Mouse (Mus musculus) 3134 (cell line): ENCODE results near the gene Ncor2.

Experiments used
- DNase-seq: peaks from one replicate; pipeline ENCODE4 v3.0.0-alpha.2; 2011; ENCODE audit warnings: low spot score; ENCODE audit not compliant: insufficient read length; ENCODE audit errors: extremely low read depth

The Ncor2 gene

DNA sequence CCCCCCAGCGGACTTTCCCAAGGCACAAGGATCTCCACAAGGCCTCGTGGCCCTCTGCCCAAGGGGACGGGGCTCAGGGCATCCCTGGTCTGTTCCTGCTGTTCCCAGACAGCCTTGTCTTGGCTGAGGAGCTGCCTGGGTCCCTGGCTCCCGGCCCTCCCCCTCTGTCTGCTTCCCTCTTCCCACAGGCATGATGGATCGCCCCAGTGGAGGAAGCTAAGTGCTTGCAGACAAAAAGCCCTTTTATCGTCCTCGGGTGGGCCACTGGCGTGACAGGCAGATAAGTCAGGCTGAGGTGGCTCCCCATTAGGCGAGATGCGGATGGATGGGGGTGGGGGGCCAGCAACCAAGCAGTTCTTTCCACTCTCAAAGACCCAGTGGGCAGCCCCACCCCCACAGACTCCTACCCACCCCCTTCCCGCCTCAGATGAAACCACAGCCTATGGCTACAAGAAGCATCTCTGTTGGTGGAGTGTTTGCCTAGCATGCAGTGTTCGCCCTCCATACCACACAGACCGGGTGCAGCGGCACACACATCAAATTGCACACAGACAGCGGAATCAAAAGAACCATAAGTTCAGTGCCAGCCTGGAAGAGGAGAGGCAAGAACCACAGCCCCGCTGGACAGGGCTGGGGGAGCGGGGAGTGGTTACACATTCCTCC, 27.0 kb downstream of the Ncor2 start:
- peak; percentile 49 for DNase-seq

DNA sequence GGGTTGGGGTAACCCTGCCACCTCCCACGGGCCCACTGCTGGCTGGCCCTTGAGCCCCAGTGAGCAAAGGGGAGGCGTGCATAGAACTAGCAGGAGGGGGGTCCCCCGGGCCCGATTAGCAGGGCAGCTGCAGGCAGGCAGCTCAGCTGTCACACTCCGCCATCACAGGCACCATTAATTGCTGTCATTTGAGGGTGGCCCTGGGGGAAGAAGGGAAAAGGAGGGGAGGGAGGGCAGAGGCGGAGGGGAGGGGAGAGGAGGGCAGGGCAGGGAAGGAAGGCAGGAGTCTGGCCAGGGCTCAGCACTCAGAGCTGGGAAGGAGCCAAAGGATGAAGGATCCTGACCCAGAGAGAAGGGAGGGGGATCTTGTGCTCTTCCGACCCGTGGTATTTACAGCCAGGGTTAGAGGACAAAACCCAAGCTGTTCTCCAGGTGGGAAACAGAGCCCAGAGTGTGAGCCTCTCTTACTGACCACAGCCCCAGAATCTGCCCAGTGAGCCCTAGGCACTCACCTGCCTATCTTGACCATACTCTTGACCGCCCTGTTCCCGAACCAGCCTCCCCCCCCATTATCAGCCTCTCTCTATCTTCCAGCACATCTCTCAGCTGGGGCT, 28.0 kb downstream of the Ncor2 start:
- DNase-seq, result no peak

DNA sequence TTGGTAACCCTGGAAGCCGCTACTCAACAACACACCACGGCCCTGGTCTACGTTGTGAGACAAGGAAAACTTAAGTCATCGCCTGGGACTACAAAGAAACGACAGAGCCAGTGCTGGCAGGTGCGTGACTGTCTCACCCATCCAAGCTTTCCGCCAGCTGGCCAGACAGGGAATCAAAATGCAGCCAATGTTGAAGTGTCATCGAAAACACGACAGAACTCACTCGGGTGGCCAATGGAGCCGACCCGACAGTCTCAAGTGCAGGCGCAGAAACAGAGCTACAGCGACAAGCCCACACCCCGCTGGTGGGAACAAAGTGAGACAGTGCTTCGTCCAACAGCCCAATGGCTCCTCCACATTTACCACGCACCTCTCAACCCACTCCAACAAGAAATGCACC, 29.9 kb downstream of the Ncor2 start:
- DNase-seq, result no peak

DNA sequence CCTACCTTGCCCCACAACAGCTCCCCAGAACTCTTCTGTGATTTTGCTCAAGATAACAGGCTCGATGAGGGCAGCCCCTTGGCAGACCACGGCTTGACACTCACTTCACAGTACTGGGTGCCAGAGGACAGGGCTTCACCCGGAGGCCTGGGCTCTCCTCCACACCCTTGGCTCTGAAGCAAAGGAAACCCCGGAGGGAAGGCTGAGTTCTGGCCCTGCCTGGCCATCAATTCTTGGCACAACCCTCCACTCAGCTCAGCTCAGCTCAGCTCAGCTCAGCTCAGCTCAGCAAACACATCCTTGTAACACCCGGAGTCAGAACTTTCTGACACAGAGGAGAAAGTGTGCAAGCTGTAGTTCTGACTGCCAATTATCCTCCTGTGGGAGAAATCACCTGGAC, 30.3 kb downstream of the Ncor2 start:
- no peak for DNase-seq

DNA sequence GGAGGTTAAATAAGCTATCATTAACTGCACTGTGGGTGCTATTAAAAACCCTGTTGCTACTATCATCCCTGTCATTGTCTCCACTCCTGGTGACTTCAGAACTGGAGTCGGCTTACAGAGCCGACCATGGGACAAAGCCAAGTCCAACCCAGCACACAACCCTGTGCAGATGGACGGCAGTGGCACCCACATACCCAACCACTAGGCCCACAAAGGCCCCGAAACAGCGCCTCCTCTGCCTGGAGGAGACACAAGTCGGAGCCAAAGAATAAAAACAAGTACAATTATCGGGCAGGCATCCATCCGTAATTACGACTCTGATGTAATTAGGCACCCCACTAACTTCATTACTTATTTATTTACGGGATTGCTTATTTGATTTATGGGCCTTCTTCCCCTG, 30.8 kb downstream of the Ncor2 start:
- no peak for DNase-seq

DNA sequence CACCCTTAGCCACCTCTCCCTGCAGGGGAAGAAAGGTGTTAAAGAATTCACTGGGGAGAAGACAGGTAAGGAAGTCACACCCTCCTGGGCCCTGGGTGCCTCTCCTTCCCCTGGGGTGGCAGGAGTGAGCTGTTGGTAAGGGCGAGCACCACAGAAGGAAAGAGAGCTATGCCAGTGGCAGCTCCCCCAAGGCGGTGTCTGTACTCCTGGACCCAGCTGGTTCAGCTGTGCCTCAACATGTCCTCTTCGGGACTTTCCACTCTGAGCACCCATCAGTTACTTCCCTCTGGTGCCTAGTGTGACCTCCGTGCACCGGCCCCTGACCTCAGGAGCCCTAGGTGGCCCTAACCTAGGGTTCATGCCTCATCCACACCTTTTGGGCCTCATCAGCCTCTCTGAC, 31.9 kb downstream of the Ncor2 start:
- DNase-seq, result no peak

DNA sequence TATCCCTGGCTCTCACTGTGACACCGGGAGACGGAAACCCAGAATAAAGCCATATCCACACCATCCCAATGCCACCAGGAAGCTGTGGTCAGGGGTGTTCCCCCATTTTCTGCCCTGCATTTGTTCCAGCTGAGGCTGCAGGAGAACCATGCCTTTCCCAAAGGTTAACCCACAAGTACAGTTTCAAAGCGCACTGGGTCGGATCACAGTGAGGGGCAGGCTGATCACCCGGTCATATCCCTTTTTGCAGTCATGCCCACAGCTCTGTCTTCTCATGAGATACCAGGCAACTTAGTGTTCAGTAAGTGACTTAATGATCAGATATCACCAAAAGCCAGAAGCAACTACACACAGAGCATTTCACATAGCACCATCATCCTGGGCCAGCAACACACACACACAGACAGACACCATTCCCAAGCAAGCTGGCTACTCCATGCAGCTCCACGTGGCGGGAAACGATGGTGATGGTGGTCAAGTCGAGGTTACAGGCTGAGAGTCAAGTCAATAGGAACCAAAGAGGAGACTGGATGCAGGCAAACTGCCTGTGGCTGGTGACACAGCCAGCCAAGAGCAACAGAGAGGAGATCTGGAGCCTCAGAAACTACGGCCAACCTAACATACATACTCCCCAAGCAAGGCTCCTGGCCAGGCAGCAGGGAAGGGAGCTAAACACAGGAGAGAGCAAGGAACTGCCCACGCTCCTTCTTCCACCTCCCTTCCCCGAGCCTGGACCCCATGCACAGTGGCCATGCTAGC, 35.7 kb downstream of the Ncor2 start:
- DNase-seq, result no peak

DNA sequence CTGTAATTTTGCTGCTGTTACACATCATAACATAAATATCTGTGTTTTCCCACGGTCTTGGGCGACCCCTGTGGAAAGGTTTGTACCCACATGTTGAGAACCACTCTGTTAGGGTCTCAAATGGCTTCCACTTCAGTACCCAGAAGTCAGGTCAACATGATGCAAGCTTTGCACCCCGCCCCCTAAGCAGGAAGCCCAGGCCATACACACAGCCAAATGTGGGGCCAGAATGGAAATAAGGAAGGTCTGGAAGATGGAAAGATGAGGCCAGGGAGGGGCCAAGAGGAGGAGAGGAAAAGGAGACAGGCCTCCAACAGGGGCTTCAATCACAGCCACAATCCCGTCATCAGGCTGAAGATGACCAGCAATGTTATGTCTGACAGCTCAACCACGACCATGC, 37.1 kb downstream of the Ncor2 start:
- peak; percentile 47 for DNase-seq

DNA sequence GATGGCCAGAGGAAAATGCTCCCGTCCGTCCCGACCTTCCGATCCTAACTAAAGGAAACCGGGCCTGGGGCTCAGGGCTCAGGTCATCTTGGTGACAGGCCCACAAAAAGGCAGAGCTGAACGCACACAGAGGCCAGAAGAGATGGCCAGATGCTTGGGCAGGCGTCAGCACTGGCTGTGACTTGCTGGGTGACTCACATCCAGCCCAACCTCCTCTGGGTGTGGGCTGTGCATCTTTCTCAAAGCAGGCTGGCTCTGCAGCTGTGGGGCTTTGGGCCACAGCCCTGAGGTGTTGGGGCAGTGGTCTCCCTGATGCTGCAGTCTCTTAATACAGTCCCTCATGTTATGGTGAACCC, 37.5 kb downstream of the Ncor2 start:
- no peak for DNase-seq

DNA sequence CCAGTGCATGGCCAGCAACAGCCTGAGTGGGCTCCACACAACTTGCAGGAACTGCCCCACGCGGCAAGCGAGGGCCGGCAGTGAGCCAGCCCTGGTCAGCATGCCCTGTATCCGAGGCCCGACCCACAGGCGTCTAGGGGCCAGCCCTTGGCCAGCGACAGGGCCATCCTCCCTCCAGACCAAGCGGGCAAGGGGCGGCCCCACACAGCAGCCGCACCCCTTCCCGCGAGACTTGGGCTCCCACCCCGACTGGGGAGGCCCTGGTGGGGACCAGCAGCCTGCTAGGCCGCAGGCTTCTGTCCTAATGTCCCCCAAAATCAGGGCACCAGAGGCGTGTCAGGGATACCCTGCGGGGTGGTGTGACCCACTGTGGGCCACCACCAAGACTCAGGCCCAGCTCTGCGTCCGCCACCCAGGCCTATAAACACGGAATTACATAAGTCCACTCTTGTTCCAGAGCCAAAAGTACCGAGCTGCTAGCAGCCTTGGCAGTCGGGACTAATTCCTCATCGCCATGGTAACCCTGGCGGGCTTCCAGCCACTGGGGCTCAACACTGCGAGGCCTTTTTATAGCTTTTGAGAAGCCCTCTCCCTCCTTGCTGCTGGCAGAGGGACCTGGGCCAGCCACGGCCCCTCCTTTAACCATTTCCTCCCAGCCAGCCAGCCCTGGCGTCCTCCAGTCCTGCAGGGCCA, 38.0 kb downstream of the Ncor2 start:
- DNase-seq, result peak; percentile 98

DNA sequence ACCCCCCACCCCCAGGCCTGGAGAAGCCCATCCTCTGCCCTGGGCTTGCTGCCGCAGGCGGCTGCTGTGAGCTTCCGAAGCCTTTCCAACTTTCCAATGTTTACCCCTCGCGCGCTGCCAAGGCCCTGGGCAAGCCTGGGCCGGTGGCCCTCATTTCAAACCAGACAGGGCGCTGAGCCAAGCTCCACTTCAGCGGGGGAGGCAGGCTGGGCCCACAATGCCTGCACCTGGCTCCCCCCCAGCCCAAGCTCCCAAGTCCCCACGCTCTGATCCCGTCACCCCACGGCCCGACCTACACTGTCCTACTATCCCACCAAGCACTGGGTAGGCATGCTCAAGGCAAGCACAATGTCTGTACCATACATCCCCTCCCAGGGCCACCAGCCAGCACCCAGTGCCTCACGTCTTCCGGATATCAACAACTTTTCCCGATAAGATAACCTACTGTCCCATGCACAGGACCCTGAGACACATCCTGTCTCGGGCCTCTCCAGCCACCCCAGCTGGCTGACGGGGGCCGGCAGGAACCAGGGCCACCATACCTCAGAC, 38.8 kb downstream of the Ncor2 start:
- peak; percentile 82 for DNase-seq

DNA sequence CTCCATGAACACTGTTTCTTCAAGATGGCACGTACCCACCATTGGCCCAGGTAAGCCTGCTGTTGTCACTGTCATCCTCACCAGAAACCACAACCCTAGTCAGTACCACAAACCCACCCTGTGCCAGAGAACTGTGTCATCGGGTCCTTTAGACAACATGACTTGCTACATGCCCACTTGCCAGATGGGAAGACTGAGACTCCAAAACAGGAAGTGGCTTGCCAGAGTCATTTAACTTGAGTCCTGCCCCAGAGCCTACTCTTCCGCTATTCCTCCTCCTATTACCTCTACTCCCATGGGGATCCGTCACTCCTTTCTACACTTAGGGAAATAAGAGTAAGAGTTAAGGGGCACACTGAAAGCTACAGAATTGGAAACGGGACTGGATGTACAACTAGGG, 39.4 kb downstream of the Ncor2 start:
- no peak for DNase-seq

DNA sequence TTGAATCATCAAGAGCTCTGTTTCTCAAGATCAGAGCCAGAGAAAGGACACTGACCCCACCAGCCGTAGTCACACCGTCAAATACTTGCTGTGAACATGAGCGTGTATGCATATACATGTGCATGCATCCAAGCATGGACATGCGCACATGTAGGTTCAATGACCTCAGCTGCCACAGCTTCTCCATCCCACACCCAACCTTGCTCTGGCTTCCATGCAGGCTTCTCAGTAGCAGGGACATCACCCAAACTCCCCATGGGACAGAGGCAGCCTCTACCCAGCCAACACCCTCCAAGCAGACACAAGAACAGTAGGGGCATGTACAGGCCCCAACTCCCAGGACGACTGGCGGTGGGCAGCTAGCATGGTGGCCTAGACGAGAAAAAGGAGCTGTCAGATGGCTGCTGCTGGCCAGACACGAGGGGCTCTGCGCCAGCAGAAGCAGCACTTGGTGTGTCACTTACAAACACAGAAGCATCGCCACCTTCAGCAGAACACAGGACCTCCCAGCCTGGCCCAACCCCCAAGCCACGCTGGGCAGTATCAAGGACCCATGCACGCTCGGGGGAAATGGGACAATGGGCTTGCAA, 40.1 kb downstream of the Ncor2 start:
- DNase-seq, result no peak

DNA sequence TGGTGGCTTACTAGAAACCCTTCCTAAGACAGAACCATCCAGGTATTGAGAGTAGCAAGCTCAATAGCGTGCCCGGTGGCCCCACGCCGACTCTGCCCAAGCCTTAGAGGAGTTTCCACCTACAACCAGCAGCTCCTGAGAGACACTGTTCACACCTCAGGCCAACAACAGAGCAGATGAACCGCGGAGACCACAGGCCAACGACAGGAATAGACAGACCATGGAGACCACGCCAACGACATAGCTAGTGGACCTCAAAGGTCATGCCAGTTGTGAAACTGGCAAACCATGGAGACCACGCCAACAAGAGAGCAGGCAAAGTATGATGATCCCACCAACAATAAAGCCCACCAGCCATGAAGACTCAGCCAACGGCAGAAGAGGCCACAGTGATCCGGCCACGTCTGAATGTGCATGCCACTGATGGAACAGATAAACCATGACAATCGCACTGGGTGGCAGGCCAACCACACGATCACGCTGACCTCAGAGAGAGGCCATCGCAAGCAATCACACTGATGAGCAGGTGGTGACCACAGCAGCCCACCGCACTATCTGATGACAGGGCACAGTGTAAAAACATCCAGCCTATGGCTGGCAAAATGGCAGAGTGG, 41.2 kb downstream of the Ncor2 start:
- no peak for DNase-seq

DNA sequence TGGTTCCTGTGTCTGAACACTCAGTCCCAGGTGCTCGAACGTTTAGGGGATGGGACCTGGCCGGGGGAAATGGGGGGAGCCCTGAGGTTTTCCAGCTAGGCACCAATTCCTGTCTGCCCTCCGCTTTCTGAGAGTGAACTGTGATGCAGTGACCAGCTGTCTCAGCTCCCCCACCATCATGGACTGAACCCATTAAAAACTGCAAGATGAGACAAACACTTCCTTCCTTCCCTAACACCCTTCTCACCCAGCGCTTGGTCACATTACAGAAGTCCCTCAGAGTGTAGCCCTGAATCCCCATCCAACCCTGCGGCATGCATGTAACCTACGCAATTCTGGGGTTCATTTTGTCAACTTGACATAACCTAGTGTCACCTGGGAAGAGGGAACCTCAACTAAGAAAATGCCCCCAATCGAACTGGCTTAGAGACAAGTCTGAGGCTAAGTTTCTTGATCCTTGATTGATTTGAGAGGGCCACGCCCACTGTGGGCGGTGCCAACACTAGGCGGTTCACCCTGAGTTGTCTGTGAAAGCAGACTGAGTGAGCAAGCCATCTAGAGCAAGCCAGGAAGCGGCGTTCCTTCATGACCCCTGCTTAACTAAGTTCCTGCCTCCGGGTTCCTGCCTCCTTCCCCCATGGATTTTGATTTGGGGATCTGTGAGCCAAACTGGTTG, 41.9 kb downstream of the Ncor2 start:
- no peak for DNase-seq

DNA sequence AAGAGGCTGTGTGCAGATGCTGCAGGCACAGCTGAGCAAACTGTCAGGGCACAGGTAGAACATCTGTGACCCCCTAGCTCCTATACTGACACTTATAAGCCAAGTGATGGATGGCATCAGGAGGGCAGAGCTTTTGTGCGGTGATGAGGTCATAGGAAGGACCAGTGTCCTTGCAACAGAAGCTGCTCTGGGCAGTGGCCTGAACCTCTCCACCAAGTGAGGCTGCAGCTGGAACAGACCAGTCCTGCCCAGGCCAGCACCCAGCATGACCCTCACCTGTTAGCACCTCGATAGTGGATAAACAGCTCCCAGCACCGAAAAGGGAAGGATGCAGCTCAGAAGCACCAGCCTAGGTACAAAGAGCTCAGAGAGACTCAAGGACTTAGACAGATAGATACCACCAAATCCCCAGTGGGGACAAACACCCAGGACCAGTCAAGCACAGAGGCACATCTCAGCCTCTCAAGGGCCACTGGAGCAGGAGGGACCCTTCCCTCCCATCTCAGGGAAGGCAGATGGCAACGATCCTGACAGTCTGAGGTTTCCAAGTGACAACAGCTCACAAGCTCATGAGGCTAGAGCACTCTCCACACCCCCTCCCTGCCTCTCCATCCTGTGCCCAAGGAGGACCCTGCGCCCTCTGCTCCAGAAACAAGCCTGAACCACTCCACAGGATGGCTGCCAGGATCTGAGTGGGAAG, 42.6 kb downstream of the Ncor2 start:
- DNase-seq, result no peak

DNA sequence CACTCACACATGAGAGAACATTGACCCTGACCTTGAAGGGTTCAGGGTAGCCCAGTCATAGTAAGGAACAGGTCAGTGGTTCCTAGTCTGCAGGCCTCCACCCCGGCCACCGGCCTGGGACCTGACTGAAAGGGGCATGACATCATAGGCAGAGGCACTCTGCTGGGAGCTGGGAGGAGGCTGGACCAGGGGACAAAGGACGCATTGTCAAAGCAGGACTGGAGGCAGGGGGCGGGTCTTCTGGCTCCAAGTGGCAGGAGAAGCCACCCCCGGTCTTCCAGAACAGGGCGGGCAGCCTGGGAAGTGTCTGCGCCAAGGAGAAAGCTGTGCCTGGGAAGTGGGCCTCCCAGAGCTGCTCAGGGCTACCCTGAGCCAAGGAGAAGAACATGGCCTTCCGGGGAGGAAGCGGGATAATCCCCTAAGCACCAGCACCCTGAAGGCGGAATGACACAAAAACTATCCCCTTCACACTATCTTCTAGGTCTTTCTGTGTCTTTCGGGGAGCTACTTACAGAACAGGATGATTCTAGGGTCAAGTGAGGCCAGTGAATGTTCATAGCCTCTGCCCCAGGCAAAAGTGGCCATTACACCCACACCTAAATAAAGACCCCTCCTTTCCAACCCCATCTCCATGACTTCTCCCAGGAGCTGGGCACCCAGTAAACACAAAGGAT, 44.1 kb downstream of the Ncor2 start:
- DNase-seq, result peak; percentile 92

DNA sequence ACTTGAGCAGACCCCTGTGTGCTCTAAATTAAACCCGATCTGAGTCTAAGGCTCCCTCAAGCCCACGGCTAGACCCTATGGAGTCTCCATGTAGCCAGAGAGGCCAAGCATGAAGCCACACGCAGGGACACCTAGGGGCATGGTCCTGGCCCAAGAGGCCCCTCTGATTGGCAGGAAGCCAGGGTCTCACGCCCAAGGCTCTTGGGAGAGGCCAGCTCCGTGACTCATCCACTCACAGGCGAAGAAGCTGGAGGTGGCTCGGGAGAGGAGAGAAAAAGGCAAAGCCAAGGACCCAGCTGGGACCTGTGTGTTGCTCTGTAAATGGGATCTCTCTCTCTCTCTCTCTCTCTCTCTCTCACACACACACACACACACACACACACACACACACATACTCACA, 44.6 kb downstream of the Ncor2 start:
- DNase-seq, result peak; percentile 77

DNA sequence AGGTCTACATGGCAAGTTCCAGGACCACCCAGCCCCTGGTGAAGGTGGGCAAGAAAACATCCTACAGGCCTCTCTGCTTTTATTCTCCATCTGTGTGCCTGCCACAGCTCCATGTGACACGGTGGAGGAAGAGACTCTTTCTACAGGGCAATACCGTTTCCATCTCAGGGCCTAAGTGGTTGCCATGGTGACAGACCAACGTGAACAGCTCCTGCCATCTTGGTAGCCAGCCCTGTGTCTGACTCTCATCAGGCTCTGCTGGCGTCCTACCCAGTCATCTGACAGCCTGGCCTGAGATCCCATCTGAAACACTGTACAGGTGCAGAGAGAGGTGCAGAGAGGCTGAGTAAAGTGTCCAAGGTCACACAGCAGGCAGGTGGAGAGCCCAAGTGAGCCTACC, 45.4 kb downstream of the Ncor2 start:
- no peak for DNase-seq
